In the genomic region with DNA sequence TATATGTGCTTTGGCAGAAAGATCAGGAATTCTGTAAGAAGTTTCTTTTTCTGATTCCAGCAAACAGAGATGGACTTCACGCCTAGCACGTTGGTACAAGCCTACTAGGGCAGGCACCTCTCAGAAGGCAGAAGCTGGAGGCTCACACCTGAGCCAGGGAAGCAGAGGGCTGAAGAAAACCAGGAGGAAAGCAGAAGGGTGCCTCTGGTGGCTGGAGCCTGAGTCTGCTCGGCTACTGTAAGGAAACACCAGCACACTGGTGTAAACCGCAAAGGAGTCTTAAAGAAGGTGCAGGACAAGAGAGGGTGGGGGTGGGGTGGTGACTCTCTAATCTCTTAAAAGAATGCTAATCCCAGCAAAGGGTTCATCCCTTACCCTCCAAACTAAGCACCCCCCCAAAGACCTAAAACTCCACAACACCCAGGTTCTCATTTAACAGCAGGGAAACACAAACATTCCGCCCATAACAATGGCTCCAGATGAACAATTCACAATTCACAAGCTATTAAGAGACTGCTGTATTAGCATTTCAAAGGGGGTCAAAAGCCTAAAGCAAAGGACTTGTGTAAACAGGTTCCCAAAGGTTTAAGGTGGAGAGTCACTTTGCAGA, we compare ENCODE assay signal across 18 mouse cellular contexts. TPM values are rescaled to one million over a fixed set of nuclear protein-coding genes. Genes with fewer than 3 reads are reported as not detected.
A peak's percentile ranks its signal among the peaks of the same experiment; 100 is the strongest.
DNase-seq lines count a peak whose midpoint lies in the region; ATAC-seq and TF ChIP-seq lines count a peak whose summit lies in the region.
"Had no signal": no experiment of that assay in that cellular context is flagged by ENCODE, and none has a peak within 500 bp of the region (broad histone marks: within the 10 kb centered on the region; RNA-seq: fewer than 3 reads in every experiment).

No protein-coding gene starts in this region.

- TF ChIP-seq CTCF in liver, embryonic 14.5 days (IDR thresholded peaks at IDR 0.05; ENCODE audit: low read depth): peak; percentile 31

- H3K27me3 ChIP-seq in liver, embryonic 14.5 days (ENCODE audit: control insufficient read depth, insufficient read depth, low read length): no peaks in the 10 kb centered on the region
- H3K27me3 ChIP-seq in liver, embryonic 11.5 days (replicated peaks; ENCODE audit: control insufficient read depth, insufficient read depth, low read length): no peaks in the 10 kb centered on the region
- H3K27me3 ChIP-seq: forebrain, embryonic 13.5 days; kidney, embryonic 15.5 days; limb, embryonic 12.5 days; liver, embryonic 15.5 days had no signal

- H3K36me3 ChIP-seq in liver, embryonic 14.5 days (replicated peaks; ENCODE audit: control insufficient read depth, insufficient read depth, low read depth): peaks cover 61% of the 10 kb centered on the region
- peaks cover 52% of the 10 kb centered on the region for H3K36me3 ChIP-seq in liver, embryonic 11.5 days (ENCODE audit: control insufficient read depth, insufficient read depth, low read length)

- TF ChIP-seq EP300 in liver, embryonic 14.5 days (IDR thresholded peaks at IDR 0.05; ENCODE audit: low read depth): no peak

- H3K9me3 ChIP-seq in liver, embryonic 14.5 days (ENCODE audit: control insufficient read depth, low read length): no peaks in the 10 kb centered on the region
- no peaks in the 10 kb centered on the region for H3K9me3 ChIP-seq in liver, embryonic 11.5 days (ENCODE audit: control insufficient read depth, low read length)
- H3K9me3 ChIP-seq: forebrain, embryonic 13.5 days; heart, embryonic 10.5 days; kidney, embryonic 15.5 days; limb, embryonic 12.5 days; liver, embryonic 15.5 days had no signal

- H3K4me1 ChIP-seq in liver, embryonic 14.5 days (replicated peaks; ENCODE audit: control insufficient read depth in 2 of 2, insufficient read depth in 2 of 2, low read length in 1 of 2): no peaks in the 10 kb centered on the region
- no peaks in the 10 kb centered on the region for H3K4me1 ChIP-seq in liver, embryonic 11.5 days (replicated peaks; ENCODE audit: control insufficient read depth, insufficient read depth, low read length)
- H3K4me1 ChIP-seq: forebrain, embryonic 13.5 days; kidney, embryonic 15.5 days; limb, embryonic 12.5 days; liver, embryonic 15.5 days had no signal

- no peak for ATAC-seq in liver, embryonic 14.5 days (ENCODE audit: insufficient read depth)
- ATAC-seq in liver, embryonic 11.5 days (replicated peaks; ENCODE audit: low FRiP score): no peak
- peak; percentile 65 for ATAC-seq in megakaryocyte progenitor cell, adult 5-6 weeks (replicated peaks; ENCODE audit: poor library complexity)
- ATAC-seq: forebrain, embryonic 13.5 days had no signal

- intact Hi-C loops in left cerebral cortex, postnatal 10 days (cut with DNase I): no loop called here

- H3K9ac ChIP-seq in liver, embryonic 14.5 days (replicated peaks): no peak overlapping the region
- no peak overlapping the region for H3K9ac ChIP-seq in liver, embryonic 11.5 days (ENCODE audit: low read depth, low read length)
- H3K9ac ChIP-seq: forebrain, embryonic 13.5 days; kidney, embryonic 15.5 days; limb, embryonic 12.5 days; liver, embryonic 15.5 days had no signal

- DNase-seq in liver, embryonic 14.5 days (ENCODE audit: low read depth in 3 of 3, low spot score in 3 of 3): no peak
- no peak for DNase-seq in liver, embryonic 11.5 days (ENCODE audit: low spot score)
- DNase-seq in ES-CJ7 (ENCODE audit: low read depth, low spot score) (peak; percentile 95), R1 (ENCODE audit: low read depth, low spot score) (peak; percentile 91)
- DNase-seq in left cerebral cortex, postnatal 10 days (ENCODE audit: extremely low spot score in 1 of 2, low spot score in 2 of 2): no peak
- no peak for DNase-seq in kidney, adult 8-10 months
- DNase-seq: cerebellum, adult 11-12 months; cerebellum, postnatal 25 days; gastrocnemius, postnatal 36 days; lung, postnatal 36 days; right cerebral cortex, postnatal 4 days had no signal

- no peak overlapping the region for H3K4me2 ChIP-seq in liver, embryonic 14.5 days (ENCODE audit: low read depth)
- no peak overlapping the region for H3K4me2 ChIP-seq in liver, embryonic 11.5 days
- H3K4me2 ChIP-seq: forebrain, embryonic 13.5 days; kidney, embryonic 15.5 days; limb, embryonic 12.5 days; liver, embryonic 15.5 days; midbrain, embryonic 11.5 days had no signal

- 68% methylated on average over 5 of the region's 5 CpGs for WGBS in liver, embryonic 14.5 days (ENCODE audit: insufficient replicate concordance)
- 70% methylated on average over 5 of the region's 5 CpGs for WGBS in liver, embryonic 11.5 days

- H3K4me3 ChIP-seq in liver, embryonic 14.5 days (ENCODE audit: insufficient read depth in 1 of 2, low read depth in 2 of 2, low read length in 2 of 2): no peak overlapping the region
- no peak overlapping the region for H3K4me3 ChIP-seq in liver, embryonic 11.5 days (ENCODE audit: low read depth, low read length)
- H3K4me3 ChIP-seq: forebrain, embryonic 13.5 days; heart, embryonic 10.5 days; kidney, embryonic 15.5 days; limb, embryonic 12.5 days; liver, embryonic 15.5 days had no signal

- no peak overlapping the region for H3K27ac ChIP-seq in liver, embryonic 14.5 days
- H3K27ac ChIP-seq in liver, embryonic 11.5 days (ENCODE audit: low read depth, low read length): no peak overlapping the region
- H3K27ac ChIP-seq: forebrain, embryonic 13.5 days; heart, embryonic 10.5 days; kidney, embryonic 15.5 days; limb, embryonic 12.5 days; liver, embryonic 15.5 days had no signal

RNA-seq across cellular contexts. Expression of a gene that starts 7.0 kb away (rescaled TPM):
- polyA plus RNA-seq in liver, embryonic 14.5 days (2012; rRNA removed): 6.6 and 7.5 TPM in 2 replicates
- 0.51 and 1.6 TPM in 2 replicates for polyA plus RNA-seq in liver, embryonic 14.5 days (2014; fragmentation: Nextera tagmentation; extraction: Ambion mirVana)
- 4.2 and 5.3 TPM in 2 replicates for polyA plus RNA-seq in liver, embryonic 11.5 days (2014; fragmentation: Nextera tagmentation; extraction: Ambion mirVana)
- total RNA-seq in megakaryocyte progenitor cell, adult 5-6 weeks (2015): 23.3 and 27.9 TPM in 2 replicates
- 0.33 and 1.4 TPM in 2 replicates for total RNA-seq in megakaryocyte progenitor cell, adult 5-6 weeks (2017)
- 100 to 1,000 TPM; 107 to 121 TPM for total RNA-seq in left cerebral cortex, postnatal 10 days (2021)

RNA-seq across cellular contexts. Expression of a gene that starts 16.3 kb away (rescaled TPM):
- polyA plus RNA-seq in liver, embryonic 14.5 days (2012; rRNA removed): 4.9 and 8.5 TPM in 2 replicates
- 4.4 and 4.7 TPM in 2 replicates for polyA plus RNA-seq in liver, embryonic 14.5 days (2014; fragmentation: Nextera tagmentation; extraction: Ambion mirVana)
- 14.6 and 17.1 TPM in 2 replicates for polyA plus RNA-seq in liver, embryonic 11.5 days (2014; fragmentation: Nextera tagmentation; extraction: Ambion mirVana)
- total RNA-seq in megakaryocyte progenitor cell, adult 5-6 weeks (2015): 53.3 and 58.6 TPM in 2 replicates
- 34.5 and 42.4 TPM in 2 replicates for total RNA-seq in megakaryocyte progenitor cell, adult 5-6 weeks (2017)
- total RNA-seq in left cerebral cortex, postnatal 10 days (2021): 10 to 100 TPM; 32.4 to 39.9 TPM

RNA-seq across cellular contexts. Expression of a gene that starts 16.5 kb away (rescaled TPM):
- polyA plus RNA-seq in liver, embryonic 14.5 days (2012; rRNA removed): 4.2 and 23.2 TPM in 2 replicates
- polyA plus RNA-seq in liver, embryonic 14.5 days (2014; fragmentation: Nextera tagmentation; extraction: Ambion mirVana): 77.8 and 79.2 TPM in 2 replicates
- 106 TPM in 2 replicates for polyA plus RNA-seq in liver, embryonic 11.5 days (2014; fragmentation: Nextera tagmentation; extraction: Ambion mirVana)
- total RNA-seq in megakaryocyte progenitor cell, adult 5-6 weeks (2015): 68.8 and 70.7 TPM in 2 replicates
- total RNA-seq in megakaryocyte progenitor cell, adult 5-6 weeks (2017): 68.9 and 69.7 TPM in 2 replicates
- 10 to 100 TPM; 43.6 to 52.5 TPM for total RNA-seq in left cerebral cortex, postnatal 10 days (2021)

RNA-seq across cellular contexts. Expression of a gene that starts 16.5 kb away (rescaled TPM):
- 4.5 and 4.9 TPM in 2 replicates for polyA plus RNA-seq in liver, embryonic 14.5 days (2012; rRNA removed)
- polyA plus RNA-seq in liver, embryonic 14.5 days (2014; fragmentation: Nextera tagmentation; extraction: Ambion mirVana): 3.6 and 3.8 TPM in 2 replicates
- 8.2 and 8.9 TPM in 2 replicates for polyA plus RNA-seq in liver, embryonic 11.5 days (2014; fragmentation: Nextera tagmentation; extraction: Ambion mirVana)
- 7.8 and 10.9 TPM in 2 replicates for total RNA-seq in megakaryocyte progenitor cell, adult 5-6 weeks (2015)
- 2.6 TPM in 2 replicates for total RNA-seq in megakaryocyte progenitor cell, adult 5-6 weeks (2017)
- total RNA-seq in left cerebral cortex, postnatal 10 days (2021): 10 to 100 TPM; 14.5 to 16.6 TPM

Comparison
In these comparisons a context has a peak if more than half of its experiments do, and no peak if none do; other contexts are left out.
1. DNase-seq: peak in ES-CJ7 (single experiment) and R1 (single experiment); none in liver, embryonic 14.5 days (0 of 3), liver, embryonic 11.5 days (single experiment), left cerebral cortex, postnatal 10 days (0 of 2) and kidney, adult 8-10 months (0 of 2).